Mouse (Mus musculus) neutrophil, adult 5-6 weeks (primary cell): ENCODE measurements around the gene Epb41l5. TPM values are rescaled to one million over a fixed set of nuclear protein-coding genes. Genes with fewer than 3 reads are reported as not detected.

ENCODE experiments used
- ATAC-seq: fragments of 151-379, 151-347 bp; 2 replicates; pipeline ENCODE4 v1.8.0; 2017; ENCODE audit warnings: mild to moderate bottlenecking, moderate TSS enrichment; ENCODE audit not compliant: insufficient number of reproducible peaks, poor library complexity, low FRiP score, severe bottlenecking; ENCODE audit errors: extremely low read depth
- total RNA-seq: library from RNA; stranded (forward); fragments of 200-1000 nt; gene quantifications from 2 replicates; pipeline ENCODE4 v1.2.3, GENCODE M21; 2017

Epb41l5 gene
- total RNA-seq, 1 experiment from 2014 or later = 2.9 TPM

- ATAC-seq = no peak
Measured at GRCm38 (mm10) chr1:119509474-119509873, 139.3 kb downstream of the Epb41l5 start.

- ATAC-seq = no peak
Measured at GRCm38 (mm10) chr1:119508548-119508947, 140.3 kb downstream of the Epb41l5 start.

GRCm38 (mm10) chr1:119505951-119506350 lies 142.8 kb downstream of the Epb41l5 start:
- no peak for ATAC-seq

GRCm38 (mm10) chr1:119504260-119505062 lies 144.3 kb downstream of the Epb41l5 start, which contains the start of gene Ralb:
TSS of gene Ralb (minus strand) at chr1:119504794.
- peak; percentile 94 for ATAC-seq

GRCm38 (mm10) chr1:119503808-119504207 lies 145.0 kb downstream of the Epb41l5 start:
- ATAC-seq = no peak

GRCm38 (mm10) chr1:119503181-119503580 lies 145.6 kb downstream of the Epb41l5 start:
- no peak for ATAC-seq

- ATAC-seq = no peak
Measured at GRCm38 (mm10) chr1:119502729-119503128, 146.1 kb downstream of the Epb41l5 start.

- ATAC-seq = no peak
Measured at GRCm38 (mm10) chr1:119501881-119502280, 146.9 kb downstream of the Epb41l5 start.

- ATAC-seq = no peak
Measured at GRCm38 (mm10) chr1:119499456-119499855, 149.3 kb downstream of the Epb41l5 start.

- ATAC-seq = no peak
Measured at GRCm38 (mm10) chr1:119498536-119499231, 150.1 kb downstream of the Epb41l5 start.

GRCm38 (mm10) chr1:119497346-119498004 lies 151.3 kb downstream of the Epb41l5 start:
- ATAC-seq = no peak

GRCm38 (mm10) chr1:119495396-119495775 lies 153.4 kb downstream of the Epb41l5 start:
- ATAC-seq = no peak

Other genes with a start within 250 kb of the Epb41l5 start
- not detected in 2 replicates for gene Inhbb, start 226.8 kb downstream of the Epb41l5 start, total RNA-seq
- gene Ralb, start 144.2 kb downstream of the Epb41l5 start, total RNA-seq = 44.1 and 46.2 TPM in 2 replicates
- 17.2 and 17.6 TPM in 2 replicates for gene Tmem185b, start 122.8 kb downstream of the Epb41l5 start, total RNA-seq
- 15.7 and 28.4 TPM in 2 replicates for gene Ptpn4, start 188.6 kb upstream of the Epb41l5 start, total RNA-seq